Mouse (Mus musculus): Measurements from ENCODE around the gene Art1.

GRCm38 (mm10) chr7:102061353-102061752 is 40.2 kb upstream of the Art1 start:
- TF ChIP-seq CTCF (IDR thresholded peaks at IDR 0.05; ENCODE audit: borderline replicate concordance, insufficient read depth, low read depth, low read length) (no peak), POLR2A (IDR thresholded peaks at IDR 0.05; ENCODE audit: borderline replicate concordance, insufficient read depth, low read length) (no peak)

Data from cerebellum, adult 2 months (tissue).